Mouse (Mus musculus) retina, postnatal 7 days (tissue): Measurements from ENCODE around the gene Lmcd1.

Experiments used
- DNase-seq: peaks from one replicate; pipeline ENCODE4 v3.0.0-alpha.2; 2012; ENCODE audit warnings: low read depth, low spot score

Lmcd1 gene

GRCm38 (mm10) chr6:112359341-112359740, 85.8 kb downstream of the Lmcd1 start:
- no peak for DNase-seq

GRCm38 (mm10) chr6:112360676-112361075, 87.1 kb downstream of the Lmcd1 start:
- DNase-seq: no peak

DNA sequence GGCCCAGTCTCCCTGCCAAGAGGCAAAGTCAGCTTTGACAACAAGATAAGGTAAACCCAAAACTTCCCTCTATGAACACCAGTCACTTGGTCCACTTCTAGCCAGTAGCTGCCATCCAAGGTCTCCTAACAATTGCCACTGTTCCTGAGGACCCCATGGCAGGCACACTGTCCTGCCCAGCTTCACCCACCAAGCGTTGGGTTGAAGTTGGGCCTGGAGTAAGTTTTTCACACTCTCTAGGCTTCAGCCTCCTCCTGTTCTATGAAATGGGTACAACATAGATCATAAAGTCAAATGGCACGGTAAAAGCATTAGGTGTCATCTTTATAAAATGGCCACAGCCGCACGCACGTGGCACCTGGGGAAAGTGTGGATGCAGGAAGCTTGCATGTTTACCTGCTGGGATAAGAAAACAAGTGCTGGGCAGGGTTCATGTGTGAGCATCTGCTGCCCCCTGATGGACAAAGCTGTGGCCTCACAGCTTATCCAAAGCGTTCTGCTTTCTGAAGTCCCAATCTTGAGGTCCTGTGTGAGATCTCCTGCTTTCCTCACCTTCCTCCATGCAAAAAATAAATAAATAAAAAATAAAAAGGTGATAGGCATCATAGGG, 88.9 kb downstream of the Lmcd1 start:
- DNase-seq: peak; percentile 40

- DNase-seq: peak; percentile 33
Measured at GRCm38 (mm10) chr6:112364581-112364980, 91.0 kb downstream of the Lmcd1 start.

DNA sequence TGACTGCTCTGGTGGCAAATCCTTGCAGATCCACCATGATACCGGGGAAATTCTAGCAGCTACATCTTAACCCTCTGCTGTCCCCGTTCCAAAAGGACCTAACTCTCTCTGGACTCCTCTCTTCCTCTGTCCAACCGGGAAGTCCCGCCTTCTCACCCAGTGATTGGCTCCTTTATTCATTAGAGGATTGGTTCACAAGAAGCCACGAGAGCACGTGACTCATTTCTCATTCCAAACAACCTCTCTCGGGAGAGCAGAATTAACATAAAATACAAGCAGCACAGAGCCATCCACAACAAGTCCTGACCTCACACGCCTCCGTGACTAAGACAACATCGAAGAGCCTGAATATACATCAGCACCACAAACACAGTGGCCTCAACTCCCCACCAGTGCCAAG, 91.7 kb downstream of the Lmcd1 start:
- DNase-seq: no peak

- peak; percentile 25 for DNase-seq
Measured at GRCm38 (mm10) chr6:112373886-112374585, 100.5 kb downstream of the Lmcd1 start.

DNA sequence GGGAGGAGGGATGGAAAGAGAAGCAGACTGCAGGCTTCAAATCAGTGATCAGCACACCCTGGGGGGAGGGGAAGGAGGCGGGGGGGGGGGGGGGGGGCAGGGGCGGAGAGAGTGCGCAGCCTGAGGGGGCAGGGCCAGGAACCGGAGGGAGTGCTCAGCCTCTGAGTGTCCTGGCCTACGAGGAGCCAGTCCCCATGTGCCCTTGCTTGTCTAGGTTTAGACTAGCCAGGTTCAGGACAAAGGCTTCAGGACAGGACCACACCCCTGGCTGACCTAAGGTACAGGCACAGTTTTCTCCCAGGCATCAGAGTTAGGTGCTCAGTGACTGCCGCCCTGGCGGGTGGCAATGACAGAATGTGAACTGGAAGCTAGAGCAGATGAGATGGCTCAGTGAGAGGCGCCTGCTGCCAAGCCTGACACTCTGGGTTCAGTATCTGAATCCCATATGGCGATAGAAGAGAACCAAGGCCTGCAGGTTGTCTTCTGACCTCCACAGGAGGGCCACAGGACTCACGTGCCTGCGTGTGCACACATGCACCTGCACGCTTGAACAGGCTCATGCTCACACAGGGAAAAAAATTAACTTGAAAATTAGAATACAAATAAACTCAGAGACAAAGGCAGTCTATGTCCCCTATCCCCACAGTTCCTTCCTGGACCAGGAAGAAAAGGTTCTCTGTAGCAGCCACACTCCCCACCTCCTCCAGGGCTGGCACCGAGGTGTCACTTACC, 102.3 kb downstream of the Lmcd1 start:
- DNase-seq: no peak

DNA sequence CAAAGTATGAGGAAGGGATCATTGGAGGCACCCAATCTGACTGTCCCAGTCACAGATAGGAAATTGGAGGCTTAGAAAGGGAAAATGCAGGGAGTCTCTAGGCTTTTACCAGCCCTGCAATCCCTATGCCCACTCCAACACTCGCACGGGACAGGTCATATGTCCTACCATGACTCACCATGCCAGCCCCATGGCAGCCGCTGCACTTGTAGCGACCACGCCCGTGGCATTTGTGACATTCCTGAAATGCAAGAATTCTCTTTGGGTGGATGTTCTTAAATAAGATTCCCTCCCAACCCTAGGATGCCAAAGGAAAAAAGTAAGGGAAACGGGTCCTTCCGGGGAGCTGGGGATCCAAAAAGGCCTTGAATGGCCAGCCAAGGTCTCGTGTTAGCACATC, 105.5 kb downstream of the Lmcd1 start:
- DNase-seq: no peak
